Mouse (Mus musculus) forebrain, embryonic 12.5 days (tissue): ENCODE data around the gene Pmf1. TPM values are rescaled to one million over a fixed set of nuclear protein-coding genes. Genes with fewer than 3 reads are reported as not detected.

Experiments used
- ATAC-seq: fragments of 200-750 bp; cut with Nextera tagmentation; 2 replicates; pipeline ENCODE4 v1.8.0; 2017; ENCODE audit warnings: moderate TSS enrichment; ENCODE audit not compliant: low FRiP score
- H3K27ac ChIP-seq: fragments of 300-500 bp; sonication (generic); 2 replicates; pipeline ENCODE4 v1.5.1; 2016; ENCODE audit warnings: mild to moderate bottlenecking
- H3K27me3 ChIP-seq: fragments of 300-500 bp; sonication (generic); 2 replicates; pipeline ENCODE4 v1.6.1; 2016; ENCODE audit warnings: mild to moderate bottlenecking
- H3K36me3 ChIP-seq: fragments of 300-500 bp; sonication (generic); replicated peaks from 2 replicates; pipeline ENCODE4 v1.6.1; 2016; ENCODE audit warnings: mild to moderate bottlenecking
- H3K4me1 ChIP-seq: fragments of 300-500 bp; sonication (generic); 2 replicates; pipeline ENCODE4 v1.6.1; 2016
- H3K4me2 ChIP-seq: fragments of 300-500 bp; sonication (generic); 2 replicates; pipeline ENCODE4 v1.6.1; 2016; ENCODE audit warnings: mild to moderate bottlenecking, moderate library complexity
- H3K4me3 ChIP-seq: fragments of 300-500 bp; sonication (generic); replicated peaks from 2 replicates; pipeline ENCODE4 v1.5.1; 2016; ENCODE audit warnings: mild to moderate bottlenecking
- H3K9ac ChIP-seq: fragments of 300-500 bp; sonication (generic); 2 replicates; pipeline ENCODE4 v1.6.1; 2016; ENCODE audit warnings: mild to moderate bottlenecking
- H3K9me3 ChIP-seq: fragments of 300-500 bp; sonication (generic); 2 replicates; pipeline ENCODE4 v1.6.1; 2016
- WGBS: fragments of 180-500 bp; shearing (Covaris S2); methylation state at CpG from one replicate; pipeline ENCODE4 v1.1.7; 2016; 5-methylcytosine and 5-hydroxymethylcytosine counted together
- polyA plus RNA-seq: library from polyadenylated mRNA; unstranded; fragments of >200 nt; fragmentation: Nextera tagmentation; extraction: Ambion mirVana; gene quantifications from 2 replicates; pipeline ENCODE4 v1.2.1, GENCODE M21; 2016

Gene Pmf1
- polyA plus RNA-seq, 1 experiment from 2014 or later: 119 TPM

- Histone ChIP-seq H3K27ac (no peak overlapping the region), H3K4me3 (no peak overlapping the region), H3K27me3 (no peaks in the 10 kb centered on the region), H3K36me3 (peaks cover 55% of the 10 kb centered on the region), H3K4me1 (peaks cover 23% of the 10 kb centered on the region), H3K9me3 (no peaks in the 10 kb centered on the region), H3K9ac (no peak overlapping the region), H3K4me2 (no peak overlapping the region)
- ATAC-seq: no peak
- WGBS: 94% methylated on average over 11 of the region's 11 CpGs
These were observed 2.5 kb upstream of the Pmf1 start for GRCm38 (mm10) chr3:88412636-88413035.

- Histone ChIP-seq H3K27me3 (no peaks in the 10 kb centered on the region), H3K9me3 (no peaks in the 10 kb centered on the region), H3K36me3 (peaks cover 48% of the 10 kb centered on the region), H3K4me1 (peaks cover 28% of the 10 kb centered on the region), H3K27ac (no peak overlapping the region), H3K9ac (no peak overlapping the region), H3K4me2 (no peak overlapping the region), H3K4me3 (no peak overlapping the region)
- ATAC-seq: no peak
- 93% methylated on average over 4 of the region's 4 CpGs for WGBS
These were observed 1.6 kb upstream of the Pmf1 start for GRCm38 (mm10) chr3:88411681-88412080.

GRCm38 (mm10) chr3:88410645-88411031 is 507 bp upstream of the Pmf1 start:
- peak overlapping the region; percentile 81; the same call in 1 of the 2 replicates for H3K9ac ChIP-seq
- H3K4me2 ChIP-seq: peak overlapping the region; percentile 65
- no peaks in the 10 kb centered on the region for H3K27me3 ChIP-seq
- 24% methylated on average over 7 of the region's 7 CpGs for WGBS
- H3K9me3 ChIP-seq: no peaks in the 10 kb centered on the region
- H3K27ac ChIP-seq: peak overlapping the region; percentile 90
- H3K4me3 ChIP-seq: peak overlapping the region; percentile 68
- peaks cover 31% of the 10 kb centered on the region for H3K4me1 ChIP-seq
- peaks cover 38% of the 10 kb centered on the region for H3K36me3 ChIP-seq
- peak; percentile 9; the same call in 1 of the 2 replicates for ATAC-seq

GRCm38 (mm10) chr3:88408953-88409352 is 1.2 kb downstream of the Pmf1 start:
- peak overlapping the region; percentile 65 for H3K4me2 ChIP-seq
- ATAC-seq: no peak
- peaks cover 28% of the 10 kb centered on the region for H3K36me3 ChIP-seq
- H3K9ac ChIP-seq: peak overlapping the region; percentile 81
- peaks cover 31% of the 10 kb centered on the region for H3K4me1 ChIP-seq
- no peaks in the 10 kb centered on the region for H3K27me3 ChIP-seq
- no peaks in the 10 kb centered on the region for H3K9me3 ChIP-seq
- no peak overlapping the region for H3K27ac ChIP-seq
- H3K4me3 ChIP-seq: peak overlapping the region; percentile 68
- 58% methylated on average over 5 of the region's 5 CpGs for WGBS

GRCm38 (mm10) chr3:88407529-88407928 is 2.6 kb downstream of the Pmf1 start:
- Histone ChIP-seq H3K4me1 (peaks cover 31% of the 10 kb centered on the region), H3K27ac (0 out of 2 replicates have a peak overlapping the region, but pooled peaks have one; percentile 9), H3K36me3 (peaks cover 20% of the 10 kb centered on the region), H3K9ac (no peak overlapping the region), H3K9me3 (no peaks in the 10 kb centered on the region), H3K27me3 (no peaks in the 10 kb centered on the region), H3K4me3 (no peak overlapping the region), H3K4me2 (no peak overlapping the region)
- no peak for ATAC-seq
- WGBS: 65% methylated on average over 7 of the region's 7 CpGs

- WGBS: 3% methylated on average over 2 of the region's 2 CpGs
- H3K4me3 ChIP-seq: no peak overlapping the region
- peak; percentile 15; the same call in 1 of the 2 replicates for ATAC-seq
These were observed 3.0 kb downstream of the Pmf1 start for GRCm38 (mm10) chr3:88407090-88407489.

GRCm38 (mm10) chr3:88403522-88404230 is 6.5 kb downstream of the Pmf1 start:
- H3K36me3 ChIP-seq: peaks cover 6% of the 10 kb centered on the region
- no peak overlapping the region for H3K4me2 ChIP-seq
- no peak overlapping the region for H3K4me3 ChIP-seq
- H3K9me3 ChIP-seq: no peaks in the 10 kb centered on the region
- WGBS: 96% methylated on average over 10 of the region's 10 CpGs
- H3K27me3 ChIP-seq: no peaks in the 10 kb centered on the region
- ATAC-seq: no peak
- H3K27ac ChIP-seq: no peak overlapping the region
- H3K9ac ChIP-seq: no peak overlapping the region
- peaks cover 14% of the 10 kb centered on the region for H3K4me1 ChIP-seq

More at GRCm38 (mm10) chr3:88407090-88407489, 3.0 kb downstream of the Pmf1 start:
- H3K27ac ChIP-seq: 0 out of 2 replicates have a peak overlapping the region, but pooled peaks have one; percentile 9
- H3K9ac ChIP-seq: no peak overlapping the region
- no peak overlapping the region for H3K4me2 ChIP-seq
- no peaks in the 10 kb centered on the region for H3K9me3 ChIP-seq
- H3K27me3 ChIP-seq: no peaks in the 10 kb centered on the region
- peaks cover 31% of the 10 kb centered on the region for H3K4me1 ChIP-seq
- H3K36me3 ChIP-seq: peaks cover 16% of the 10 kb centered on the region

GRCm38 (mm10) chr3:88398666-88399065 is 11.5 kb downstream of the Pmf1 start:
- 79% methylated on average over 2 of the region's 2 CpGs for WGBS

GRCm38 (mm10) chr3:88395742-88396141 is 14.4 kb downstream of the Pmf1 start:
- no peak overlapping the region for H3K4me3 ChIP-seq
- peaks cover 29% of the 10 kb centered on the region for H3K36me3 ChIP-seq
- H3K9ac ChIP-seq: no peak overlapping the region
- no peak overlapping the region for H3K27ac ChIP-seq
- no peaks in the 10 kb centered on the region for H3K4me1 ChIP-seq
- H3K4me2 ChIP-seq: no peak overlapping the region
- H3K27me3 ChIP-seq: no peaks in the 10 kb centered on the region
- ATAC-seq: no peak
- no peaks in the 10 kb centered on the region for H3K9me3 ChIP-seq
- WGBS: 95% methylated on average over 8 of the region's 8 CpGs

More at GRCm38 (mm10) chr3:88398666-88399065, 11.5 kb downstream of the Pmf1 start:
- Histone ChIP-seq H3K27me3 (no peaks in the 10 kb centered on the region), H3K4me2 (no peak overlapping the region), H3K4me1 (no peaks in the 10 kb centered on the region), H3K9me3 (no peaks in the 10 kb centered on the region), H3K4me3 (no peak overlapping the region), H3K27ac (no peak overlapping the region), H3K9ac (no peak overlapping the region), H3K36me3 (peaks cover 27% of the 10 kb centered on the region)
- no peak for ATAC-seq

- no peak for ATAC-seq
- Histone ChIP-seq H3K4me3 (no peak overlapping the region), H3K9ac (no peak overlapping the region), H3K27me3 (no peaks in the 10 kb centered on the region), H3K36me3 (peaks cover 30% of the 10 kb centered on the region), H3K27ac (no peak overlapping the region), H3K9me3 (no peaks in the 10 kb centered on the region), H3K4me1 (no peaks in the 10 kb centered on the region), H3K4me2 (no peak overlapping the region)
- WGBS: 96% methylated on average over 6 of the region's 6 CpGs
These were observed 14.8 kb downstream of the Pmf1 start for GRCm38 (mm10) chr3:88395288-88395687.

GRCm38 (mm10) chr3:88393776-88394375 is 16.3 kb downstream of the Pmf1 start:
- no peak overlapping the region for H3K27ac ChIP-seq
- peaks cover 36% of the 10 kb centered on the region for H3K36me3 ChIP-seq
- no peaks in the 10 kb centered on the region for H3K27me3 ChIP-seq
- no peaks in the 10 kb centered on the region for H3K9me3 ChIP-seq
- H3K4me3 ChIP-seq: no peak overlapping the region
- H3K9ac ChIP-seq: no peak overlapping the region
- no peak for ATAC-seq
- WGBS: 93% methylated on average over 9 of the region's 9 CpGs
- H3K4me1 ChIP-seq: no peaks in the 10 kb centered on the region
- no peak overlapping the region for H3K4me2 ChIP-seq

GRCm38 (mm10) chr3:88384364-88384763 is 25.8 kb downstream of the Pmf1 start, which contains the start of gene Bglap:
Gene Bglap, minus strand, starts transcription at chr3:88384464.
- no peak for ATAC-seq
- Histone ChIP-seq H3K4me2 (no peak within 1 kb of the TSS), H3K27me3 (no peaks in the 10 kb centered on the region), H3K36me3 (no peaks in the 10 kb centered on the region), H3K9me3 (no peaks in the 10 kb centered on the region), H3K27ac (no peak within 1 kb of the TSS), H3K4me1 (peaks cover 8% of the 10 kb centered on the region), H3K9ac (no peak within 1 kb of the TSS), H3K4me3 (no peak within 1 kb of the TSS)
- WGBS: 81% methylated on average over 5 of the region's 5 CpGs
